Mouse (Mus musculus) midbrain, embryonic 13.5 days (tissue): Measurements from ENCODE around the gene Gm49322. TPM values are rescaled to one million over a fixed set of nuclear protein-coding genes. Genes with fewer than 3 reads are reported as not detected.
A peak's percentile ranks its signal among the peaks of the same experiment; 100 is the strongest.

Source experiments
- ATAC-seq: fragments of 200-750 bp; cut with Nextera tagmentation; 2 replicates; pipeline ENCODE4 v1.8.0; 2017; ENCODE audit warnings: mild to moderate bottlenecking, moderate TSS enrichment, moderate library complexity
- H3K27ac ChIP-seq: fragments of 300-500 bp; sonication (generic); 2 replicates; pipeline ENCODE4 v1.5.1; 2015; ENCODE audit warnings: inconsistent platforms, mild to moderate bottlenecking, moderate library complexity
- H3K27me3 ChIP-seq: fragments of 300-500 bp; sonication (generic); 2 replicates; pipeline ENCODE4 v1.6.1; 2015; ENCODE audit warnings: mild to moderate bottlenecking, inconsistent platforms
- H3K36me3 ChIP-seq: fragments of 300-500 bp; sonication (generic); 2 replicates; pipeline ENCODE4 v1.6.1; 2015; ENCODE audit warnings: mild to moderate bottlenecking, inconsistent platforms
- H3K4me1 ChIP-seq: fragments of 300-500 bp; sonication (generic); replicated peaks from 2 replicates; pipeline ENCODE4 v1.6.1; 2015; ENCODE audit warnings: inconsistent platforms
- H3K4me2 ChIP-seq: fragments of 300-500 bp; sonication (generic); replicated peaks from 2 replicates; pipeline ENCODE4 v1.6.1; 2015; ENCODE audit warnings: moderate library complexity, mild to moderate bottlenecking, inconsistent platforms
- H3K4me3 ChIP-seq: fragments of 300-500 bp; sonication (generic); replicated peaks from 2 replicates; pipeline ENCODE4 v1.5.1; 2015; ENCODE audit warnings: mild to moderate bottlenecking, inconsistent platforms
- H3K9ac ChIP-seq: fragments of 300-500 bp; sonication (generic); replicated peaks from 2 replicates; pipeline ENCODE4 v1.6.1; 2015; ENCODE audit warnings: mild to moderate bottlenecking, inconsistent platforms
- H3K9me3 ChIP-seq: fragments of 300-500 bp; sonication (generic); 2 replicates; pipeline ENCODE4 v1.6.1; 2016; ENCODE audit warnings: mild to moderate bottlenecking, inconsistent platforms
- WGBS: fragments of 180-500 bp; shearing (Covaris S2); methylation state at CpG from one replicate; pipeline ENCODE4 v1.1.7; 2015; 5-methylcytosine and 5-hydroxymethylcytosine counted together
- polyA plus RNA-seq: library from polyadenylated mRNA; unstranded; fragments of >200 nt; fragmentation: Nextera tagmentation; extraction: Ambion mirVana; gene quantifications from 2 replicates; pipeline ENCODE4 v1.2.1, GENCODE M21; 2015

Gene Gm49322
- polyA plus RNA-seq, 1 experiment from 2014 or later: 4.9 TPM

DNA sequence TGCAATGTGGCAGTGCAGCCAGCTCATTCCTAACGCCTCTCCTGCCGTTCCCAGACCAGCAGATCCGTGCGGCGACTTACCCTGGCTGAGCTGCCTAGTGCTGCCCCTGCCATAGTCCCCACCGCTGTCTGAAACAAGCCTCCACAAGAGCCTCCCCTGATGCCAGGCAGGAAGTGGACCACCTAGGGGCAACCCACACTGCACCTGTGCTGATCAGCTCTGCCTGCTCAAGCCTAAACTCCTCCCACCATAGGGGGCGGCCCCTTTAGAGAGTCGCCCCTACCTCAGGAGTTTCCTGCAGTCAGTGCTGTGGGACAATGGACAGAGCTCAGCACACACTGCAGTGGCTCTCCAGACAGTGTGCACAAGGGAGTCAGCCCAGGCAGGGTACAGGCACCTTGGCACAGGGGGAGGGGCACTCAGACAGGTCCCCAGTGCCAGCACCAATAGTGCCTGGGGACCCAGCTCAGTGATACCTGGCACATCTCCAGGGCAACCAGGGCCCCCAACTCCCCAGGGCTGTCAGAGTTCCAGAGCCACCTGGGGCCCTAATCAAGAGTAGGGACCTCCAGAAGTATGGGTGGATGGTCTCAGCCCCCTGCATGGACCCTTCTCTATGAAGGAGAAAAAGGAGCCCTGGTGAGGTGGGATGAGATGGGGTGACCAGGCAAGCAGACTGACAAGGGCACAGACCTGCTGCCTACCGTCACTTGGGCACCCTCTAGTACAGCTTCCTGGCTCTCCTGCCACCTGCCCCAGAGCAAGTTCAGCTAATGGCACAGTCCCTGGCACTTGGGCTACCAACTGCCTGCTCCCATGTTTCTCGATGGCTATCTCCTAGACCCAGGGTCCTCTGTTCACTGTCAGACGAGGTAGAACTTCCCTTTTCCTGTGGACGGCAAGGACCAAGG lies 20.9 kb upstream of the Gm49322 start:
- 70% methylated on average over 12 of the region's 12 CpGs for WGBS
- H3K9me3 ChIP-seq: no peaks in the 10 kb centered on the region
- no peak; the same call in 1 of the 2 replicates for ATAC-seq
- H3K4me1 ChIP-seq: peaks cover 35% of the 10 kb centered on the region
- peaks cover 38% of the 10 kb centered on the region for H3K36me3 ChIP-seq
- H3K4me2 ChIP-seq: no peak overlapping the region
- H3K4me3 ChIP-seq: no peak overlapping the region
- H3K27me3 ChIP-seq: no peaks in the 10 kb centered on the region
- no peak overlapping the region for H3K27ac ChIP-seq
- H3K9ac ChIP-seq: 0 out of 2 replicates have a peak overlapping the region, but pooled peaks have one; percentile 16

DNA sequence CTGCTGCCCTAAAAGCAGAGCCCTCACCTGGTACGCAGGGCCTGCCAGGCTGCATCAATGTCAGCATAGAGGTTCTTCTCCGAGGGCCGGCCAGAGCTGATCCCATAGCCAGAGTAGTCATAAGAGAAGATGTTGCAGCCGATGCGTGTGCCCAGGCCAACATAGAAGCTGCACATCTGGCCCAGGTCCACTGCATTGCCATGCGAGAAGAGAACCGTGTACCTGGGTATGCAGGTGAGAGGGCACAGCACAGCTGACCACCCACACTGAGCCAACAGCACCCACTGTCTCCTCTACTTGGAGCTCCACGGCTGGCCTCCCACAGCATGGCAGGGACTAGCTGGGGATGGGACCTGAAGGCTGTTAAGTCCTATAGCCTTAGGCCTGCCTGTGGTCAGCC lies 20.2 kb upstream of the Gm49322 start:
- peaks cover 38% of the 10 kb centered on the region for H3K36me3 ChIP-seq
- H3K4me3 ChIP-seq: no peak overlapping the region
- H3K9me3 ChIP-seq: no peaks in the 10 kb centered on the region
- peaks cover 36% of the 10 kb centered on the region for H3K4me1 ChIP-seq
- peak overlapping the region; percentile 16; the same call in 1 of the 2 replicates for H3K9ac ChIP-seq
- WGBS: 97% methylated on average over 8 of the region's 8 CpGs
- H3K27ac ChIP-seq: no peak overlapping the region
- H3K27me3 ChIP-seq: no peaks in the 10 kb centered on the region
- H3K4me2 ChIP-seq: no peak overlapping the region
- no peak for ATAC-seq

DNA sequence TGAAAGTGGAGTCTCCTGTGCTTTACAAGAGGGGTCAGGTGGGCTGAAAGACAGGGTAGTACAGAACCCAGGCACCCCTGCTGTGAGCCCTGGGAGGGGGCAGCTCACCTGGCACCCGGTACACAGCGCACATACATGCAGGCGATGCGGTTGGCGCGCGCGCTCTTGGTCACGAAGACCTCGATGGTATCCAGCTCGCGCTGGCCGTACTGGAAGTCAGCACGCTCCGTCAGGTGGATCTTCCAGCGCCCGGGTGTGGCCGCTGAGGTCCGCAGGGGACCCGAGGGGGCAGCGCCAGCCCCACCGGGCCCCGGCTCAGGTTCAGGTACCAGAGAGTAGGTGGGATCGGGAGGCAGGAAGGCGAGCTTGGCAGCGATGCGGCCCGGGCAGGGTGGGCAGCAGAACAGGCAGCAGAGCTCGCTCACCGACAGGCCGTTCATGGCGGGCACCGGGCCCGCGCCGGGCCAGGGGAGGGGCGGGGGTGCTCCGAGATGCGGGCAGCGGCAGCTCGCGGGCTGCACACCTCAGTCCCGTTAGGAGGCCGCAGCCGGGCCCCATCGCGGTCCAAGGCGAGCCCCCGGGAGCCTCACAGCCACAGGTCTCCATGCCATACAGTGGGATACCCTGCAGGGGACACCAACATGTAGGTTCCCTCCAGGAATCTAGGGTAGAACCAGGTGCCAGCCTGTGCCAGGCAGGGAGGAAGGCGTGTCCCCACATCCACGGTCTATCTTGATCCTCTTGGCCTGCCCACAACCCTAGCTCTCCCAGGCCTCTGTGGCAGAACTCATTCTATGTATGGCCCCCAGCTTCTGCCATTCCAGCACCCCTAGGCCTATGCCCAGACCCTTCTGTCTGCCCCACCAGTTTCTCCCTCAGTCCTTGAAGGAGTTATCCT lies 19.2 kb upstream of the Gm49322 start:
- H3K4me3 ChIP-seq: no peak overlapping the region
- peaks cover 38% of the 10 kb centered on the region for H3K36me3 ChIP-seq
- H3K9me3 ChIP-seq: no peaks in the 10 kb centered on the region
- no peaks in the 10 kb centered on the region for H3K27me3 ChIP-seq
- peak overlapping the region; percentile 14; the same call in 1 of the 2 replicates for H3K27ac ChIP-seq
- H3K4me1 ChIP-seq: peaks cover 37% of the 10 kb centered on the region
- no peak overlapping the region for H3K4me2 ChIP-seq
- 96% methylated on average over 40 of the region's 51 CpGs for WGBS
- ATAC-seq: no peak
- peak overlapping the region; percentile 10; the same call in 1 of the 2 replicates for H3K9ac ChIP-seq

GRCm38 (mm10) chr10:80587305-80587657 lies 18.5 kb upstream of the Gm49322 start:
- no peaks in the 10 kb centered on the region for H3K27me3 ChIP-seq
- WGBS: 44% methylated on average over 4 of the region's 4 CpGs
- H3K4me3 ChIP-seq: no peak overlapping the region
- peaks cover 37% of the 10 kb centered on the region for H3K4me1 ChIP-seq
- ATAC-seq: no peak
- H3K9me3 ChIP-seq: no peaks in the 10 kb centered on the region
- peaks cover 38% of the 10 kb centered on the region for H3K36me3 ChIP-seq
- no peak overlapping the region for H3K4me2 ChIP-seq
- H3K9ac ChIP-seq: no peak overlapping the region
- H3K27ac ChIP-seq: no peak overlapping the region

- WGBS: 21% methylated on average over 12 of the region's 12 CpGs
- H3K9me3 ChIP-seq: no peaks in the 10 kb centered on the region
- H3K27ac ChIP-seq: peak overlapping the region; percentile 65; the same call in 1 of the 2 replicates
These were observed 16.5 kb upstream of the Gm49322 start for GRCm38 (mm10) chr10:80589127-80589878.

GRCm38 (mm10) chr10:80589879-80590854 lies 15.7 kb upstream of the Gm49322 start, which contains the start of gene Abhd17a:
Gene Abhd17a, minus strand, starts transcription at chr10:80590341.
- Histone ChIP-seq H3K9ac (peak within 1 kb of the TSS; percentile 98), H3K36me3 (peaks cover 16% of the 10 kb centered on the region), H3K4me1 (peaks cover 35% of the 10 kb centered on the region), H3K27ac (peak within 1 kb of the TSS; percentile 65; the same call in 1 of the 2 replicates), H3K4me2 (peak within 1 kb of the TSS; percentile 100), H3K4me3 (peak within 1 kb of the TSS; percentile 91), H3K9me3 (no peaks in the 10 kb centered on the region), H3K27me3 (no peaks in the 10 kb centered on the region)
- peak; percentile 96 for ATAC-seq
- WGBS: under 1% methylated on average over 70 of the region's 73 CpGs

More at GRCm38 (mm10) chr10:80589127-80589878, 16.5 kb upstream of the Gm49322 start:
- Histone ChIP-seq H3K4me2 (peak overlapping the region; percentile 100), H3K36me3 (peaks cover 23% of the 10 kb centered on the region), H3K4me1 (peaks cover 37% of the 10 kb centered on the region), H3K27me3 (no peaks in the 10 kb centered on the region), H3K9ac (peak overlapping the region; percentile 98), H3K4me3 (peak overlapping the region; percentile 91)
- ATAC-seq: no peak

DNA sequence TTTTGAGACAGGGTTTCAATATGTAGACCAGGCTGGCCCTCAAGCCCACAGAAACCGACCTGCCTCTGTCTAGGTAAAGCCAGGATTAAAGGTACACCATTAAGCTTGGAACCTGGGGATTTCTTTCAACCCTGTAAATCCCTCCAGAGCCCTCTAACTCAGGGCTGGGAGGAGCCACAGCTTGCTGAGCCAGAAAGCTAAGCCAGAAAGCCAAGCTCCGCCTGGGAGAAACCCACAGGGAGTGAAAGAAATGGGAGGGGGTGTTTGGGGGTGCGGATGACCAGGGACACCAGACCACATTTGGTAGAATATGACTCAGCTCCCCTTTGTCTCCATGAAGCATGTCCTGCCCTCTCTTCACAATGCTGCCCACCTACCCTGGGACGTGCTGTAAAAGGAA lies 9.5 kb upstream of the Gm49322 start:
- Histone ChIP-seq H3K27ac (no peak overlapping the region), H3K4me1 (no peaks in the 10 kb centered on the region), H3K9me3 (no peaks in the 10 kb centered on the region), H3K4me3 (no peak overlapping the region), H3K9ac (no peak overlapping the region), H3K36me3 (no peaks in the 10 kb centered on the region), H3K4me2 (no peak overlapping the region), H3K27me3 (peaks cover 11% of the 10 kb centered on the region; the same call in 1 of the 2 replicates)
- 47% methylated on average over 4 of the region's 4 CpGs for WGBS
- no peak for ATAC-seq

DNA sequence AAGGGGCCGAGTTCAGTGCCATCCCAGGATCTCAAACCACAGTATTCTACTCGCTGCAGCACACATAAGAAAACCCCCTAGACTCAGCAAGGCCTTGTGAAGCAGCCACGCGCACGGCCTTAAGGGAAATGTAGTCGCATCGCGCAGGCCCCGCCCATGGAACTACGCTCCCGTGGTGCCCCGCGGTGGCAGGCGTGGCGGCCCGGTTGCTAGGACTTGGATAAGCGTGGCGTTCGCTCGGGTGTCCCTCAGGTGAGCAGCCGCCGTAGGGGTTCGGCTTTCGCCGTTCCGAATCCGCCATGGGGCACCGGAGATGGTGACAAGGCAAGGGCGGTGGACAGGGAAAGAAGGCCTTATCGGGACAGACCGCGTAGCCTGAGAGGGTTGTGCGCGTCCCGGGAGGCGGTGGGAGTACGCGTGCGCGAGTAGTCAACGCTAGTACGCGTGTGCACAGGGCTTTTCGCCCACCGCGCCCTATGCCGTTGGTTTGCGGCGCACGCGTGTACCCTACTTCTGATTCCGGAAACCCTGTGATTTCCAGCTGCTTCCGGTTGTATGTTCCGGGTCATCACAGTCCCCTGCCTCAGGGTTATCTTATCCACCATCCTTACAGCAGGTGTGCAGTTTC lies 3.0 kb upstream of the Gm49322 start, which contains the start of the genes Scamp4 and Adat3:
TSS of gene Scamp4 (plus strand) at position 175 of the 628 bp plus-strand sequence.
TSS of gene Adat3 (plus strand) at position 183 of the 628 bp plus-strand sequence.
- Histone ChIP-seq H3K4me3 (peak within 1 kb of the TSS; percentile 69), H3K27ac (peak within 1 kb of the TSS; percentile 90), H3K4me2 (peak within 1 kb of the TSS; percentile 96), H3K4me1 (peaks cover 20% of the 10 kb centered on the region), H3K36me3 (peaks cover 18% of the 10 kb centered on the region), H3K9me3 (no peaks in the 10 kb centered on the region), H3K9ac (peak within 1 kb of the TSS; percentile 78), H3K27me3 (no peaks in the 10 kb centered on the region)
- peak; percentile 96 for ATAC-seq
- WGBS: under 1% methylated on average over 54 of the region's 54 CpGs

DNA sequence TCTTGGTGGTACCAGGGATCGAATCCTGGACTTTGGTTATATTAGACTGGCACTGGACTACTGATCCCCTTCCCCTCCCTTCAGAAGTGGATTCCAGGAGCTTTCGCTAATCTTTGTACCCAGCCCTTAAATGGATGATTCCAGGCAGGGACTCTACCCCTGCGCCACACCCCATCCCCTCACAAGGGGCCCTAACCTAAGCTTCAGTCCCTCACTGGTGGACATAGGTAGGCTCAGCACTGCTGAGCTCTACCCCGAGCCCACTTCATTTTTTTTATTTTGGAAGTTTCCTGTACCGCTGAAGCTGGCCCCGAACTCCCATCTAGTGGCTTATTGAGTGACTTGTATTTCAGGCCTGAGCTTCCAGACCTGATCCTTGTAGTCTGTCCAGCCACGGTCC lies 2.5 kb upstream of the Gm49322 start:
- Histone ChIP-seq H3K9me3 (no peaks in the 10 kb centered on the region), H3K4me2 (peak overlapping the region; percentile 96), H3K27ac (peak overlapping the region; percentile 90), H3K27me3 (no peaks in the 10 kb centered on the region), H3K9ac (peak overlapping the region; percentile 78), H3K4me1 (peaks cover 20% of the 10 kb centered on the region), H3K4me3 (peak overlapping the region; percentile 69), H3K36me3 (peaks cover 24% of the 10 kb centered on the region)
- WGBS: 43% methylated on average over 7 of the region's 7 CpGs
- peak; percentile 58 for ATAC-seq

DNA sequence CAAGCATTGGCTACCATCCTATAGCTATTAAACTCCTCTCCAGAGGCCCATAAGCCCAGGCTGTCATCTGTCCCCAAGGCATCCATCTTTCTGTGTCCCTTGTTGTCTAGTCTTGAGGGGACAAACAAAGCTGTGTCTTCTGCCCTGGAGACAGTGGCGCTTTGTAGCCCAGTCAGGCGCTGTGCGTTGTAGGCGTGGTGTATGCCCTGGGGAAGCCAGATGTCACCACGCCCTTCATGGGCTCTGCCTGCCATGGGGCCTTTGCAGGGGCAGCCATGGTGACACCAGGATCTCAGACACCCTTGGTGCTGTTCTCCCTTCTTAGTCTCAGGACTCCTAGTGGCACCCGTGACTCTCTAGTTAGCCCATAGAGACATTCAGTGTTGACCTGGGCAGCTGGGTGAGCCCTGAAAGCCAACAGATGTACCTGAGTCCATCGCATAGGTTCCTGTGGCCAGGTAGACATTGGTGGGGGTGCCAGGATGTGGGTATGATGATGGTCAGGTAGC lies 1.8 kb upstream of the Gm49322 start:
- peaks cover 20% of the 10 kb centered on the region for H3K4me1 ChIP-seq
- H3K9ac ChIP-seq: peak overlapping the region; percentile 78
- no peaks in the 10 kb centered on the region for H3K27me3 ChIP-seq
- peaks cover 31% of the 10 kb centered on the region for H3K36me3 ChIP-seq
- H3K4me3 ChIP-seq: peak overlapping the region; percentile 69
- peak overlapping the region; percentile 90; the same call in 1 of the 2 replicates for H3K27ac ChIP-seq
- no peak for ATAC-seq
- WGBS: 93% methylated on average over 7 of the region's 7 CpGs
- H3K9me3 ChIP-seq: no peaks in the 10 kb centered on the region
- peak overlapping the region; percentile 96 for H3K4me2 ChIP-seq
